Mouse (Mus musculus) embryonic facial prominence, embryonic 10.5 days (tissue): ENCODE data around the gene 1700025G04Rik. TPM values are rescaled to one million over a fixed set of nuclear protein-coding genes. Genes with fewer than 3 reads are reported as not detected.
"Not testable (repeated sequence)": the region's sequence is repeated elsewhere in the genome, so short reads cannot be mapped to it uniquely, and the experiment has no call there.

Experiments
- DNase-seq: peaks from one replicate; pipeline ENCODE4 v3.0.0-alpha.2; 2017; ENCODE audit warnings: low spot score
- H3K27ac ChIP-seq: fragments of 300-500 bp; sonication (generic); replicated peaks from 2 replicates; pipeline ENCODE4 v1.5.1; 2016; ENCODE audit warnings: mild to moderate bottlenecking
- H3K27me3 ChIP-seq: fragments of 300-500 bp; sonication (generic); replicated peaks from 2 replicates; pipeline ENCODE4 v1.6.1; 2016; ENCODE audit warnings: low read depth, mild to moderate bottlenecking; ENCODE audit not compliant: poor library complexity, severe bottlenecking
- H3K36me3 ChIP-seq: fragments of 300-500 bp; sonication (generic); replicated peaks from 2 replicates; pipeline ENCODE4 v1.6.1; 2016; ENCODE audit warnings: mild to moderate bottlenecking, moderate library complexity
- H3K4me1 ChIP-seq: fragments of 300-500 bp; sonication (generic); 2 replicates; pipeline ENCODE4 v1.6.1; 2016
- H3K4me3 ChIP-seq: fragments of 300-500 bp; sonication (generic); 2 replicates; pipeline ENCODE4 v1.5.1; 2016; ENCODE audit warnings: mild to moderate bottlenecking, moderate library complexity
- H3K9me3 ChIP-seq: fragments of 300-500 bp; sonication (generic); 2 replicates; pipeline ENCODE4 v1.6.1; 2016; ENCODE audit warnings: mild to moderate bottlenecking
- WGBS: fragments of 180-500 bp; shearing (Covaris S2); methylation state at CpG from one replicate; pipeline ENCODE4 v1.1.7; 2016; 5-methylcytosine and 5-hydroxymethylcytosine counted together
- polyA plus RNA-seq: library from polyadenylated mRNA; unstranded; fragments of >200 nt; fragmentation: Nextera tagmentation; extraction: Ambion mirVana; gene quantifications from 2 replicates; pipeline ENCODE4 v1.2.1, GENCODE M21; 2016

1700025G04Rik gene
- polyA plus RNA-seq, 1 experiment from 2014 or later, result 14.7 TPM

- no peak overlapping the region for H3K4me3 ChIP-seq
- WGBS, result 93% methylated on average over 5 of the region's 5 CpGs
- H3K27me3 ChIP-seq, result no peaks in the 10 kb centered on the region
- DNase-seq, result no peak
- H3K4me1 ChIP-seq, result 0 out of 2 replicates have a peak, but pooled peaks cover 4% of the 10 kb centered on the region
- H3K9me3 ChIP-seq, result no peaks in the 10 kb centered on the region
- no peak overlapping the region for H3K27ac ChIP-seq
- H3K36me3 ChIP-seq, result peaks cover 60% of the 10 kb centered on the region
Observed at GRCm38 (mm10) chr1:151807286-151807685, 282.6 kb downstream of the 1700025G04Rik start.

- not testable (repeated sequence) for H3K4me1 ChIP-seq, H3K4me3 ChIP-seq, H3K27me3 ChIP-seq, DNase-seq, H3K27ac ChIP-seq, H3K9me3 ChIP-seq
- H3K36me3 ChIP-seq, result peaks cover 64% of the 10 kb centered on the region
- 79% methylated on average over 3 of the region's 3 CpGs for WGBS
Observed at GRCm38 (mm10) chr1:151802795-151803194, 287.1 kb downstream of the 1700025G04Rik start.
